23 mouse cellular contexts compared by ENCODE assay signal in genomic region chr17:49987095-49987494, GRCm38 (mm10).
DNase-seq lines count a peak whose midpoint lies in the region; ATAC-seq lines count a peak whose summit lies in the region.
"Had no signal": no experiment of that assay in that cellular context is flagged by ENCODE, and none has a peak within 500 bp of the region (broad histone marks: within the 10 kb centered on the region; RNA-seq: fewer than 3 reads in every experiment).

No protein-coding gene starts in this region.

- H3K36me3 ChIP-seq in heart, embryonic 11.5 days (ENCODE audit: control insufficient read depth, insufficient read depth, low read length): no peaks in the 10 kb centered on the region
- H3K36me3 ChIP-seq in midbrain, embryonic 11.5 days (ENCODE audit: control insufficient read depth, insufficient read depth, low read length): no peaks in the 10 kb centered on the region
- no peaks in the 10 kb centered on the region for H3K36me3 ChIP-seq in midbrain, embryonic 10.5 days
- no peaks in the 10 kb centered on the region for H3K36me3 ChIP-seq in heart, embryonic 10.5 days
- H3K36me3 ChIP-seq: forebrain, embryonic 10.5 days; hindbrain, embryonic 10.5 days; hindbrain, embryonic 13.5 days; intestine, embryonic 15.5 days had no signal

- no peak for ATAC-seq in heart, embryonic 11.5 days (replicated peaks; ENCODE audit: insufficient number of reproducible peaks, low FRiP score, low TSS enrichment)
- no peak for ATAC-seq in midbrain, embryonic 11.5 days (ENCODE audit: low FRiP score)
- ATAC-seq: CD4-positive, CD25-positive, alpha-beta regulatory T cell, adult 4 months; forebrain, embryonic 13.5 days; forebrain, embryonic 16.5 days; hindbrain, embryonic 16.5 days; intestine, embryonic 15.5 days had no signal

- H3K27me3 ChIP-seq in heart, embryonic 11.5 days (ENCODE audit: control insufficient read depth, insufficient read depth, low read length): no peaks in the 10 kb centered on the region
- no peaks in the 10 kb centered on the region for H3K27me3 ChIP-seq in midbrain, embryonic 11.5 days (ENCODE audit: control insufficient read depth, insufficient read depth, low read length)
- H3K27me3 ChIP-seq in midbrain, embryonic 10.5 days (ENCODE audit: low read depth, poor library complexity, severe bottlenecking): no peaks in the 10 kb centered on the region
- no peaks in the 10 kb centered on the region for H3K27me3 ChIP-seq in heart, embryonic 10.5 days (ENCODE audit: insufficient read depth, poor library complexity, severe bottlenecking)
- H3K27me3 ChIP-seq: heart, embryonic 13.5 days; hindbrain, embryonic 13.5 days; intestine, embryonic 15.5 days had no signal

- H3K9ac ChIP-seq in heart, embryonic 11.5 days (ENCODE audit: low read depth, low read length): no peak overlapping the region
- H3K9ac ChIP-seq in midbrain, embryonic 11.5 days (ENCODE audit: low read length): no peak overlapping the region
- H3K9ac ChIP-seq: forebrain, embryonic 13.5 days; heart, embryonic 13.5 days; hindbrain, embryonic 13.5 days; intestine, embryonic 15.5 days had no signal

- H3K27ac ChIP-seq in heart, embryonic 11.5 days (ENCODE audit: low read depth, low read length): no peak overlapping the region
- no peak overlapping the region for H3K27ac ChIP-seq in midbrain, embryonic 11.5 days (ENCODE audit: low read depth, low read length)
- H3K27ac ChIP-seq in midbrain, embryonic 10.5 days (replicated peaks): no peak overlapping the region
- H3K27ac ChIP-seq in heart, embryonic 10.5 days: 0 out of 2 replicates have a peak overlapping the region, but pooled peaks have one; percentile 22
- H3K27ac ChIP-seq: forebrain, embryonic 10.5 days; forebrain, embryonic 13.5 days; heart, embryonic 13.5 days; hindbrain, embryonic 10.5 days; hindbrain, embryonic 13.5 days; intestine, embryonic 15.5 days had no signal

- no peak overlapping the region for H3K4me3 ChIP-seq in heart, embryonic 11.5 days (ENCODE audit: low read depth, low read length)
- no peak overlapping the region for H3K4me3 ChIP-seq in midbrain, embryonic 11.5 days (ENCODE audit: low read depth, low read length)
- no peak overlapping the region for H3K4me3 ChIP-seq in midbrain, embryonic 10.5 days
- H3K4me3 ChIP-seq in heart, embryonic 10.5 days: no peak overlapping the region
- H3K4me3 ChIP-seq: forebrain, embryonic 10.5 days; forebrain, embryonic 13.5 days; heart, embryonic 13.5 days; hindbrain, embryonic 10.5 days; hindbrain, embryonic 13.5 days; intestine, embryonic 15.5 days had no signal

- peak; percentile 98 for DNase-seq in heart, adult 11 months
- DNase-seq in midbrain, embryonic 11.5 days (ENCODE audit: low spot score, missing footprints): peak; percentile 44
- no peak for DNase-seq in midbrain, embryonic 10.5 days (ENCODE audit: low spot score)
- DNase-seq in heart, adult 8-10 months (ENCODE audit: low spot score): peak; percentile 70
- peak; percentile 71 for DNase-seq in heart, embryonic 10.5 days (ENCODE audit: low spot score)
- DNase-seq in left cerebral cortex, adult 8-10 months (ENCODE audit: low spot score in 2 of 2): no peak
- DNase-seq in thymus, postnatal 36 days: no peak
- DNase-seq: adrenal gland, adult 2 months; adrenal gland, postnatal 25 days; cerebellum, adult 18-20 months; cerebellum, adult 9-10 months; cerebellum, postnatal 14 days; kidney, adult 11 months had no signal

- H3K4me1 ChIP-seq in heart, embryonic 11.5 days (ENCODE audit: control insufficient read depth, insufficient read depth, low read length): 0 out of 2 replicates have a peak, but pooled peaks cover 12% of the 10 kb centered on the region
- H3K4me1 ChIP-seq in midbrain, embryonic 11.5 days (ENCODE audit: control insufficient read depth, insufficient read depth, low read length): no peaks in the 10 kb centered on the region
- no peaks in the 10 kb centered on the region for H3K4me1 ChIP-seq in midbrain, embryonic 10.5 days
- H3K4me1 ChIP-seq in heart, embryonic 10.5 days: peaks cover 29% of the 10 kb centered on the region
- H3K4me1 ChIP-seq: intestine, embryonic 15.5 days had no signal

- 72% methylated on average over 6 of the region's 6 CpGs for WGBS in heart, embryonic 11.5 days (ENCODE audit: insufficient replicate concordance)
- WGBS in midbrain, embryonic 11.5 days: 90% methylated on average over 6 of the region's 6 CpGs
- 93% methylated on average over 6 of the region's 6 CpGs for WGBS in midbrain, embryonic 10.5 days
- WGBS in heart, embryonic 10.5 days: 75% methylated on average over 6 of the region's 6 CpGs

- no peak overlapping the region for H3K4me2 ChIP-seq in heart, embryonic 11.5 days
- no peak overlapping the region for H3K4me2 ChIP-seq in midbrain, embryonic 11.5 days
- H3K4me2 ChIP-seq: forebrain, embryonic 13.5 days; heart, embryonic 13.5 days; hindbrain, embryonic 13.5 days; intestine, embryonic 15.5 days had no signal

- no peaks in the 10 kb centered on the region for H3K9me3 ChIP-seq in heart, embryonic 11.5 days (replicated peaks; ENCODE audit: control insufficient read depth, low read length)
- no peaks in the 10 kb centered on the region for H3K9me3 ChIP-seq in midbrain, embryonic 11.5 days (ENCODE audit: control insufficient read depth, low read length)
- H3K9me3 ChIP-seq in midbrain, embryonic 10.5 days (replicated peaks): no peaks in the 10 kb centered on the region
- H3K9me3 ChIP-seq in heart, embryonic 10.5 days: no peaks in the 10 kb centered on the region
- H3K9me3 ChIP-seq: forebrain, embryonic 10.5 days; forebrain, embryonic 13.5 days; heart, embryonic 13.5 days; hindbrain, embryonic 10.5 days; hindbrain, embryonic 13.5 days; intestine, embryonic 15.5 days had no signal

Comparison
In these comparisons a context has a peak if more than half of its experiments do, and no peak if none do; other contexts are left out.
1. DNase-seq: peak in heart, adult 11 months (single experiment), midbrain, embryonic 11.5 days (single experiment), heart, adult 8-10 months (single experiment) and heart, embryonic 10.5 days (single experiment); none in midbrain, embryonic 10.5 days (single experiment), left cerebral cortex, adult 8-10 months (0 of 2) and thymus, postnatal 36 days (0 of 2).